Mouse (Mus musculus) gastrocnemius, postnatal 36 days (tissue): Measurements from ENCODE around the gene Magi1. TPM values are rescaled to one million over a fixed set of nuclear protein-coding genes. Genes with fewer than 3 reads are reported as not detected.

Experiments
- DNase-seq, 2 experiments: peaks; one replicate each; pipeline ENCODE4 v3.0.0; 2022
- intact Hi-C: fragments of 180-260 bp; cut with DNase I; formaldehyde crosslinking; loops from one replicate; pipeline ENCODE4 v1.15.1; 2025
- total RNA-seq, 2 experiments: library from RNA; stranded (reverse); gene quantifications; 2 replicates each; pipeline ENCODE4 v1.2.3; 2021

Gene Magi1
- total RNA-seq, 2 experiments from 2014 or later = 3.2 to 3.9 TPM

DNA sequence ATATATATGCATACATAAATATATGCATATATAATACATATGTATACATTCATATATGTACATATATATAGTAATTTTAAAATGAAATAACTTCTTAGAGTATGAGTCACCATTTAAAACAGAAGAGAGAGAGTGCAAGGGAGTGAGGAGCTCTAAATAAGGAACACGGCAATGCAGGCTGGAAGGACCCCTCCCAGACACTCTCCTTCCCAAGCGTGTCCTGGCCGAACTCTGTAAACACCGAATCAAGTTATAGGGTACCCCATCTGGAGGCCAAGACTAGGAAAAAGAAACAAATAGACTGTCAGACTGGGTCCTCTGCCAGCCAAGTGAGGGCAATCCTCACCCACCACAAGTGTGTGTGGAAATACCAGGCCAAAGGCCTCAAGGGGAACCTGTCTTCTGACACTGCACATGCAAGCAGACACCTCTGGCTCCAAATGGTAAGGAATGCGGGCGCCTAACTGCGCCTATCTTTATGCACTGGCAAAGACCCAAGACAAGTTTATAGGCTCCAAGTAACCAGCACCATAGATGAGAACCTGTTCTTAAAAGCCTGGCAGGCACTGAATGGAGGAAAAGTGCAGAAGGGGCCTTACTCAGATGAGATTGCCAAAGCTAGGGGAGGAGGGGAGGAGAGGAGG, 68.7 kb downstream of the Magi1 start:
- DNase-seq = no peak
- intact Hi-C loops = no loop called here

DNA sequence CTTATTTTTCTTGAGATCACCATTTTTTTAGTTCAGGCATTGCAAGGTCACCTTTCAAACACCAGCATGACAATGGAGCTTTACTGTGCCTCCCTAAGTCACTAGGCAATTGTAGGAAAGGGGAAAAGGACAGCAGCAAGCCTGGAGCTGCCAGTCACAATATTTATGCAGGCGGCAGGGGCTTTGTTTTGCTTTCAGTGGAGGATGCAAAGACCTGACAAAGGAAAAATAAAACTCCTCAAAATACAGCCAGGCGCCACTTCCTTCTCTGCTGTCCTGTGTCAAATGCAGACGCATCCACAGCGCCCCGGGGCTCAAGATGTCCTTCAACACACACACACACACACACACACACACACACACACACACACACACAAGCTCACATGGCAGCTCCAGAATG, 77.8 kb downstream of the Magi1 start:
- intact Hi-C loops = no loop called here
- DNase-seq = no peak

DNA sequence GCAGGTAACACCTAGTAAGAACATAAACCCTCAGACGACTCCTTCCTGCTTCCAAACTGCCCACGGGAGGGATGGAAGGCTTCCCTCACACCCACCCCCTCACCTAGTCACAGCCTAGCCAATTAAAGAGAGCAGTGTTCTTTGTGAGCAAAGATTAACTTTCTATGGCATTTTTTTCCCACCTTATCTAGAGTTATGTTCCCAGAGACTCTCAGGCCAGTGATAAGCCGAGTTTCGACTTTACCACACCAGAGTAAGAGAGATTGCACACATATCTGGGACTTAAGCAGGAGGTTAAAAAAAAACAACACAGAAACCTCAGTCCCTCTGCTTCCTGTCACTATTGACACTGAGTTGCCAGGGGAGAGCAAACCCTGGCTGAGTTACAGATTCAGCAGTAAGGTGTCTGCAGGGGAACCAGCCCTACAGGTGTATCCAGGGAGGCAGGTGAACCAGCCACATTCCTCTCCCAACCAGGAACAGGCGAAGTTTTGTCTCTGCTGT, 80.0 kb downstream of the Magi1 start:
- no peak for DNase-seq
- intact Hi-C loops = no loop called here

DNA sequence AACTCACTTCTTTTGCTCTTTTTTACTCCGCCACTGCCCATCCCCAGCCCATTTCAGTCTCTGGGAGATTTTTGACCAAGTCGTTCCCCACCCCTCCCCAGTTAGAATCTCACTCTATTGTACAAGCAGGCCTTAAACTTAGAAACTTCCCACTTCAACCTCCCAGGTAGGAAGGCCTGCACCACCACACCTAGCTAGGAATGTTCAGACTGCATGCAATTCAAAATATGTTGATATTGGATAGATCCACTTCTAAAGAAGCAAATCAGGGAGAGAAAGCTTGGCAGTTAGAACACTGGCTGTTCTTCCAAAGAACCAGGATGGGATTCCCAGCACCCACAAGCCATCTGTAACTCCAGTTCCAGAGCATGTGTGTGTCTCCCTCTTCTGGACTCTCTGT, 81.8 kb downstream of the Magi1 start:
- no peak for DNase-seq
- intact Hi-C loops = no loop called here

DNA sequence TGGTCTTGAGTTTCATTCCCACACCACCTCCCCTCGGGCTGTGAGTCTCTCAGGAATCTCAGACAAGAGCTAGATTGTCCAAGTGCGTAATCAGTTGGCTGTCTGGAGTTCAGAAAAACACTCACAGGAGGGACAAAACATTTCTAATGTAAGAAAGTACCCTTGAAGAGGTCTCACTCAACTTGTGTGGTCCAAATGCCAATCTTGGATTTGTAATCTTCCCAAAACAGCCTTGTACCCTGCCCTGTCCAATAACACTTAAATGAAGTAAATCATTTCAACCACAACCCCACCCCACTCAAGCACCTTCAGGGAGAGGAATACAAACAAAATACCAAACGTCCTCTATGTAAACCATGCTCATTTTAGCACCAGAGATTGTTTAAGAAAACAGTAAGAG, 82.8 kb downstream of the Magi1 start:
- DNase-seq = no peak
- intact Hi-C loops = no loop called here

DNA sequence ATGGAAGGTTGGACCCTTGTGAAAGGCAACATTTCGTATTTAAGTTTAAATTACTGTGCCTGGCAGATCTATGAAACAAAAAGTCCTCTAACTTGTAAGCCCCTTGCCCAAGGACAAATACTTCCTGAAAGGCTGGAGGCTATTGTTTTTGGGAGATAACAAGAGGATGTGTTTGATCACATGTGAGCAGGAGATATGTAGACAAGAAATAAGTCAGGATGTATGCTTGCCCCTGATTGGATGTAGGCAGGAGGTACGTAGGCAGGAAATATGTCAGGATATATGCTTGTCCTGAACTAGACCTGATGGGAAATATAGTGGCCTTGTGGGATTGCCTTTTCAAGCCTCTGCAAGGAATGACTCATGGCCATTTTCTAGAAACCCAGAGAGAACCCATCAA, 84.0 kb downstream of the Magi1 start:
- intact Hi-C loops = no loop called here
- no peak for DNase-seq

DNA sequence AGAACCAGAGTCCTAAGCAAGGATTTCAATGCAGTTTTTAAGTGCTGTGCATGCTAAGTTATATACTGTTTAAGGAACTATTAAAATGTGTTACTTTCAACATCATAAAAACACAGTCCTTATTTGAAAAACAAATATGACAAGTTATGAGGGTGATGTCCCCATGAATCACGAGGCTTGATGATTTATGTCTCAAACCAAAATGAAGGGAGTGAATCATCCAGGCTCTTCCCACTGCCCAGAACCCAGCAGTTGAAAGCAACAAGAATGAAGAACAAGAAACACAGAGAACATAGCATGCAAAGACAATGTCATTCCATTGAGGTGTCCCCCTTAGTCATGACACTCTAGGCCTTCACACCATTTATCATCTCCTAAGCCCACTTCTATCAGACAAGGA, 85.9 kb downstream of the Magi1 start:
- intact Hi-C loops = no loop called here
- no peak for DNase-seq

DNA sequence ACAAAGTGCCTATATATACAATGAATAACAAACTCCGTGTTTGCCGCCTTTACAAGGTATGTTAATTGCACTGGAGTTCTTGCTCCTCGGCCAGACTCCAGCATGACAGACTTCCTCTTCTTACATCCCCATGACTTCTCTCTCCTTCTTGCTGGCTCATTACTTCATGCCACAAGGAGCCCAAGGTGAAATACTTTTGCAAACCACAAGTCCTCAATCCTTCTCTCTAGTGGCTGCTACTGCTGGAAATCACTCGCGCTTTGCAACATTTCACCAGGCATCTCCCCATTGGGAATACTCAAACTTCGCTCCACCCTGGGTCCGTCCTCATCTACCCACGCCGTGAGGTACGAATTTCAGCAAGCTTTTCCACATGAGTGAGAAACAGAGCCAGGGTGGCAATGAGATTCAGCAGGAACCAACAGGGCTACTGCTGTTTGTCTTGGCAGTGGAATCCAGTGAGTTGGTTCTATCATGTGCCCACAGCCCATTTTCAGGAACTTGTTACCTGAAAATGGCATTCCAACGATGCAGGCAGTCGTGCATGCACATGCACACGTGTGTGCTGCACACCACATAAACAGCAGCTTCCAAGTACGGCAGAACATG, 88.3 kb downstream of the Magi1 start:
- intact Hi-C loops = no loop called here
- no peak for DNase-seq

DNA sequence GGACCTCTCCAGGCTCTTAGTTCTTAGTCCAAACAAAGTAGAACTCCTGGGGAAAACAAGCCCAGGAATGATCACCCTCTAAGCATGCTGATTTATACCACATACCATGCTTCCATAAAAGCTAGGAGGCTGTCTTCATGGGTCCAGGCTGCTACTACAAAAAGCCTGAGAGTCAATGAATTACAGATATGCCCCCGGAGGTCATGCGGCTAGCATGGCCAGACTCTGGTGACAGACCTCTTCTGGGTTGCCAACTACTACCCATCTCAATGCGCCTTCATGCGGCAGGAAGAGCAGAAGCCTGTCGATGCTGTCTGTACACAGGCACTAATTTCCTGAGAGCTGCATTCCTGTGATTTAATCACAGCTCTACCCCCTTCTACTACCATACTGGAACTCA, 92.9 kb downstream of the Magi1 start:
- DNase-seq = no peak
- intact Hi-C loops = no loop called here

DNA sequence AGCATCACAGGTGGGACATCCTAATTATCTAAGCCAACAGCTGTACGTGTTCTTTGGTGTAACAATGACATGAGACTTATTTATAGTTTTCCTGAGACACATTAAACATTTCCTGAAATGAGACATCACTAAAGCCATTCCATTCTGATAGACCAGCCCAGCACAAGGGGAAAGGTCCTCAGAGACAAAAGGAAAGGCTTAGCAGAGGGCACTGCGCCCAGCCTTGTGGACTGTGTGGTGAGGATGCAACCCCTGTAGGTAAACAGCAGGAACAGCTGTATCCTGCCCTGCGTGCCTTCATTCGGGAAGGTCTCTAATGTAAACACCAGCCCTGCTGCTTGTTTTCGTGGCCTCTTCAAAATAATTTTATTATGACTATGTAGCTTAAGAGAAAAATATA, 94.3 kb downstream of the Magi1 start:
- intact Hi-C loops = no loop called here
- no peak for DNase-seq

DNA sequence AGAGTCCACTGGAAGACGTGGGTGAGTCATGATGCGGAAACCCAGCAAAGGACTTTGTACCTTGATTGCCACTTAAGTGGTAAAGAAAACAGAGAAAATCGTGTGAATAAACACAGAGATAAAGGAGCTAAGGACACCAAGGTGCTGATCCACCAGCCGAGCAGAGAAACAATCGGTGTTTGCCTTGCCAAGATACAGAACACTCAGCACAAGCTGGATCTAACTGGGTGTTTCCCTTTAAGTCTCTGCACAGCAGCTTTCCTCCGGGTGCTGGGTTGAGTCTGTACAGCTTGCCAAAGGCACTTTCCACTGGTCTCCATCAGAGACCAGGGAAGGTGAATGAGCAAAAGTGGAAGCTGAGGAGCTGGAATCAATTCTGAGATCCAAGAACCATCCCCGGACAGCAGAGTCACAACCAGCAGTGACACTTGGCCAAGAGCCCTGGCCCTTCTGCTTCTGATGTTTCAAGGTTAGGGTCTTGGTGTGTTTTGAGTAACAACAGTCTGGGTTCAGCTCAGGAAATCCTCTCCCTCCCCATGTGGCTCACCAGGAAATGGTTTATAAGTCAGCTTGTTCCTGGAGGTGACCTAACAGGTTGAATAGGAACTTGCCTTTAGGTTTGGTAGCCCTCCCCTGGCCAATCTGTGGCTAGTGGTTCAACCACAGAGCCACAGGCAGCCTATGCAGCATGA, 96.9 kb downstream of the Magi1 start:
- DNase-seq = no peak
- intact Hi-C loops = no loop called here

DNA sequence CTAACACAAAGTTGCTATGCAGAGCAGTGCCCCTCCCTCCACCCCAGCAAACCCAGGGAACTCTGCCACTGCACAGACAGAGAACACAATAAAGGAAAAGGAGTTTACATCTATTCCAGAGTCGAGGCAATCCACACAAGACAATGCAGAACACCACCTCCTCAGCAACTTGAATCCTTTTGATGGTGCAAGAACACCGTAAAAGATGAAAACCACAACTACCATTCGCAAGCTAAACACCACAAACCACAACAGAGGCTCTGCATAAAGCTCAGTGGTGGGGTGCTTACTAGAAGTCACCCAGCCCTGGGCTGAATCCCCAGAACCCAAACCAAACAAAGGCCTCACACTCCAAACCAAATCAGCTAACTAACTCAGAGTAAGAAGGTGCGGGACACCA, 99.4 kb downstream of the Magi1 start:
- DNase-seq = no peak

DNA sequence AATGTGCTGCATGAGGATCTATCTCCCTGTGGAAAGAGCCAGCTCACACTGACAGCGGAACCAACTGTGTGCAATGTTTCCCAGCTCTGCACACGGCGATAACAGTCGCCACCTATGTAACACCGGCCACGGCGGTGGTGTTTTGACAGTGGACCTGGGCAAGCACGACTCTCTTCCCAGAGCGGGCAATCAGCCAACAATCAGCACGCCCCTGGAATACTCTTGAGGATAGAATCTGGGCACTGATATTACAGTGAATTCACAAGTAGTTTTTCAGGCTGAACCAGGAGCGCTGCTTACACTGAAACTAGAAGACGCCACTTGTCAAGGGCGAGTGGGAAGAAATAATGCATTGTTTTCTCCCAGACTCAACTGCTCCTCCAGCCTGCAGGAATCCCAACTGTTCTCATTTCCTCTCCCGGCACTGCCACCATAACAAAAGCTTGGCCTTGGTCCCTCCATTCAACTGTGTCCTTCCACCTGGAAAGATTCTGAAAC, 100.3 kb downstream of the Magi1 start:
- intact Hi-C loops = no loop called here
- DNase-seq = no peak

More for the DNA sequence above, 99.4 kb downstream of the Magi1 start:
- intact Hi-C loops = no loop called here

DNA sequence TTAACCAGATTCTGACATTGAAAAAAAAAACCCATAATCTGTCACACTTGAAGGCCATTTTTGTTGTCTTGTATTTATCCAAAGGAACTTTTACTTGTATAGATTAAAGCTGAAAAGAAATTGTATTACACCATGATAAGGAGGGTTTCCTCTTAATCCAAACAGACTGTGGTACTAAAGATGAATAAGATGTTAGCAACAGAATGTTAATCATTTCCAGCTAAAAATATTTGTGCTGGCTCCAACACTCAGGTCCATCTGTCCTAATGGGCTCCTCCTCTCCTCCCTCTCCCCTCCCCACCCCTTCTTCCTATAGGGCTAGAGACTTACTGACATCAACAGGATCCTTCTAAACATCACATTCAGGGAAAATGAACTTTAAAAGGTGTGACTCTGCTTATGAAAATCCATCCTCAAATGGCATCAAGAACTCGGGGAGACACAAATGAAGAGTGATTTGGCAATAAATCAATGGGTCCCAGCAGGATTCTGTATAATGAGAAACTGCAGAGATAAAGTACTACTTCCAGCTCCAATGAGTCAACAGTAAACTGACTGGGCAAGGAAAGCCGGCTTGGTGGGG, 102.0 kb downstream of the Magi1 start:
- DNase-seq = no peak
- intact Hi-C loops = no loop called here

DNA sequence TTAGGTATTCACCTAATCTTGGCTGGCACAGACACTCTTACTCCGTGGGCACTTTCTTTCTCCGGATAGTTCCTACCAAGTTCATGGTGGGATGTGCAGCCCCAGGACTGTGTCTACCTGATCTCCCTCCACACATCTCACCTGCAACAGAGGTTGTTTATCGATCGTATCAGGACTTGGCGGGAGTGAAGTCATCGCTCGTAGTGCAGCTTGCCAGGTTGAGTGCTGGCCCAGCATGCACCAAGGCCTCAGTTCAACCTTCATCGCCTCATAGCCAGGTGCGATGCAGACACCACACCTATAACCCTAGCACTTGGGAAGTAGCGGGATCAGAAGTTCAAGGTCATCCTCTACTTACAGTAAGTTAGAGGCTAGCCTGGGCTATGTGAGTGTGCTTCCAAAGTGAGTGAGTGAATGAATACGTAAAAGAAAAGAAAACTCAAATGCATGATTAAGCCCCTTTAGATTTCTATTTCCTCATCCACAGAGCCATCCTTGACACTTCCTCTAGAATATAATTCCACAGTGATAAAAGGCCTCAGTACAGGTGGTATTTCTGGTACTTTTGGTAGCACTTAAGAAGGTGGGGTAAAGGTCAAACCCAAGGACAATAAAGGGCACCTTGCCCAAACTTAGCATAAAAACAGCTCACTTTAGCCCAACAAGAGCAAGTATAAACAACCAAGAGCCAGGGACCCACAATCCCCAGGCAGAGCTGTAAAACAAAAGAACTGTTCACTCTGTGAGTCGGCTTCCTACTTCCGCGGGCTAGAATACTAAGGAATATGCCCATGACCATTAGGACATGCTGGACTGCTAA, 103.2 kb downstream of the Magi1 start:
- intact Hi-C loops = no loop called here
- DNase-seq = no peak

DNA sequence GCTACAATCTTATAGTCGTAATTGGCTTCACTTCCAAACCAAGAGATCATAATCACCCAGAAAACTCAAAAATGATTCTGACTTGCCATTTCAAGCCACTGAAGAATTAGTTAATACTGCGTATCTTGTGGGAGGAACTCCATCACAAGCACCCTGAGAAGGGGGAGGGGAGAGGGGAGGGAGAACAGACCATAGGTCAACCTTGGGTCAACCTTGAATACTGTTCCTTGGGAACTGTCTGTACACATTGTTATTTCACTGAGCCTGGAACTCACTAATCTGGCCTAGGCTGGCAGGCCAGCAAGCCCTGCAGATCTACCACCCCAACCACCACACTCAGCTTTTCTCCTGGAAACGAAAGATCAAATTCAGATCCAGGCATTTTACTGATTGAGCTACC, 106.2 kb downstream of the Magi1 start:
- DNase-seq = no peak
- intact Hi-C loops = no loop called here

DNA sequence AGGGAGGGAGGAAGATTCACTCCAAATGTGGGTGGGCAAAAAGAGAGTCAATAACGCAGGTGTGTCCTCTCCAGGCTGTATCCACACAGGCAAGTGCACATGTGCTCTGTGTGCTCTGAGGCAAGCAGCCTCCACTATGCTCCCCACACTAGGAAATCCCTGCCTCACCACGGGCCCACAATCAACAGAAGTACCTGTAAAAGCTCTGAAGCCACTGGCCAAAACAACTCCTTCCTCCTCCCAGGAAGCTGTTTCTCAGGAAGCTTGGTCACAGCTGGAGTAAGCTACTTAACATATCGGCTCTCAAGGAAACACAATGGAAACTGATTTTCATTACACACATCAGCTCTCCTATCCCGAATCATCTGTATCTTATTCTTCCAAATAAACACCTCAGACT, 107.0 kb downstream of the Magi1 start:
- intact Hi-C loops = no loop called here
- no peak for DNase-seq

DNA sequence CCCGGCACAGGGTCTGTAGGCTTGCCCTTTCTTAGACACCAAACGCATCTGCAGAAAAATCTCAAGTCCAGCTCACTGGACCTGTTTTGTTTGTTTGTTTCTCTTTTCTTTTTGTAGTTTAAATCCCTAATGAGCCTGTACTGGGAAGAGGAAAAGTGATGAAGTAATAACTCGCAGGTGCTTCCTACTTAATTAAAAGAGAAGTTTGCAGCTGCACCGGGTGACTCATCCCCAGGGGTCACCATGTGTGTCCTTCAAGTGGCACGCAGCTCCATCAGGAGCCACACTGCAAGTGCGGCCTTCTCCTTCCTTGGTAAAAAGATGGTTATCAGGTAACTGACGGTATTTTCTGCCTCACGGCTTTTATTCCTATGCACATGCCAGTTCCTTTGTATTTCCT, 112.5 kb downstream of the Magi1 start:
- DNase-seq = no peak
- intact Hi-C loops = no loop called here

DNA sequence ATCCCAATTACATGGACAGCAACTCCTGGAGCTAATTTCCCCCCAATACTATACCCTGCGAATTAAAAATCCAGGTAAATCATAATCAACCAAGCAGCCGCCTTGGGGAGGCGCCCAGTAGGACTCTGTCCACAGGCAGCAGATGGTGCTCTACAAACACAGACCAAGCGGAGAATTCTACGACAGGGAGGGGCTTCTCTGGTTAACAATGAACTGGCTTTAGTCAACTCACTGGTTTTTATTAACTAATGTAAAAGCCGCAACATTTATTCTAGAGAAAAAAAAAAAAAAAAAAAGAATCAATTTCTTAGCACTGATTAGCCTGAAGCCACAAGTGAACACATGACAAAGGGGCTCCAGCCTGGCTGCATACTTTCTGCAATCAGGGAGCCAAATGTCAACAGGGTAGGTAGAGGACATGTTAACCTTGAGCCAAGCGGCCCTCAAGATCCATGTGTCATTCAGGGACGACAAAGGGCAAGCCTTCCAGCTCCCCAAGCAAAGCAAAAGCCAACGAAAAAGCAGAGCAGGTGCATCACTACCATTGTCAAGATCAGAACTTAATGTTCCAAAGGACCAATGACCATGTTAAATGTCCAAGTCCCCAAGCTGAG, 114.0 kb downstream of the Magi1 start:
- DNase-seq = no peak
- intact Hi-C loops = no loop called here

DNA sequence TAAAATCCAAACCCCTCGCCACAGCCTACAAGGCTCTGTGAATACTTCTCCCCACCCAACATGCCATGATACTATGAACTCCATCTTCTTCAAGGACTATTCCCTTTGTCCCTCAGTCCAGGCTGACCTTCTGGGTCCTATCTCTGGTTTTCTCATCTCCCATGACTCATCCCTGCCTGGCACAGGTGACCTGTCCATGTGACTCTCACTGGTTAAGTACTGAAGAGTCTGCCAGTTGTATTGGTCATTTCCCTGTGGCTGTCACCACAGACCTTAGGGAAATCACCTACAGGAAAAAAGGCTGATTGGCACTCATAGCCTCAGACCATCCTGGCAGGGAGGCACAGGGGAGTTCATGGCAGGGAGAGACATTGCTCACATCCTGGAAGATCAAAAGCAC, 117.8 kb downstream of the Magi1 start:
- DNase-seq = no peak
- intact Hi-C loops = no loop called here
